Mouse (Mus musculus) macrophage (primary cell): ENCODE results near the gene Rbm47. TPM values are rescaled to one million over a fixed set of nuclear protein-coding genes. Genes with fewer than 3 reads are reported as not detected.

Source experiments
- H3K27ac ChIP-seq: fragments of 350-480 bp; formaldehyde crosslinking; 2 replicates; pipeline ENCODE4 v1.9.0; 2021
- H3K36me3 ChIP-seq: fragments of 350-480 bp; formaldehyde crosslinking; 2 replicates; pipeline ENCODE4 v1.9.0; 2021; ENCODE audit errors: inconsistent target
- H3K4me3 ChIP-seq: fragments of 350-480 bp; formaldehyde crosslinking; 2 replicates; pipeline ENCODE4 v1.9.0; 2021; ENCODE audit errors: inconsistent target
- H3K79me2 ChIP-seq: fragments of 350-480 bp; formaldehyde crosslinking; 2 replicates; pipeline ENCODE4 v1.9.0; 2021; ENCODE audit errors: inconsistent target
- WGBS: methylation state at CpG from one replicate; pipeline ENCODE4 v1.1.7; 2026; ENCODE audit warnings: inconsistent platforms; ENCODE audit not compliant: missing documents; 5-methylcytosine and 5-hydroxymethylcytosine counted together
- polyA plus RNA-seq: library from polyadenylated mRNA; stranded (reverse); fragments of 250-400 nt; gene quantifications from 3 replicates; pipeline ENCODE4 v1.2.4, GENCODE M21; 2018; ENCODE audit warnings: inconsistent platforms

Gene Rbm47
- polyA plus RNA-seq, 1 experiment from 2014 or later, result 41.0 TPM

- Histone ChIP-seq H3K27ac (peak overlapping the region; percentile 88), H3K79me2 (peaks cover 99% of the 10 kb centered on the region), H3K36me3 (no peaks in the 10 kb centered on the region), H3K4me3 (no peak overlapping the region)
- 76% methylated on average over 11 of the region's 12 CpGs for WGBS
Measured at GRCm38 (mm10) chr5:66068068-66068920, 104.6 kb downstream of the Rbm47 start.

- Histone ChIP-seq H3K36me3 (no peaks in the 10 kb centered on the region), H3K4me3 (no peak overlapping the region), H3K79me2 (peaks cover 99% of the 10 kb centered on the region), H3K27ac (peak overlapping the region; percentile 88)
- 0% methylated on average over 7 of the region's 7 CpGs for WGBS
Measured at GRCm38 (mm10) chr5:66067219-66067618, 105.7 kb downstream of the Rbm47 start.

GRCm38 (mm10) chr5:66062930-66063220 lies 110.0 kb downstream of the Rbm47 start:
- no peak overlapping the region for H3K4me3 ChIP-seq
- WGBS, result 87% methylated on average over 2 of the region's 3 CpGs
- H3K27ac ChIP-seq, result no peak overlapping the region
- H3K79me2 ChIP-seq, result peaks cover 99% of the 10 kb centered on the region
- no peaks in the 10 kb centered on the region for H3K36me3 ChIP-seq

GRCm38 (mm10) chr5:66062046-66062929 lies 110.6 kb downstream of the Rbm47 start:
- Histone ChIP-seq H3K27ac (no peak overlapping the region), H3K4me3 (no peak overlapping the region), H3K79me2 (peaks cover 99% of the 10 kb centered on the region), H3K36me3 (0 out of 2 replicates have a peak, but pooled peaks cover 2% of the 10 kb centered on the region)
- 82% methylated on average over 19 of the region's 19 CpGs for WGBS

GRCm38 (mm10) chr5:66061667-66062045 lies 111.3 kb downstream of the Rbm47 start:
- no peak overlapping the region for H3K27ac ChIP-seq
- H3K36me3 ChIP-seq, result peaks cover 6% of the 10 kb centered on the region; the same call in 1 of the 2 replicates
- no peak overlapping the region for H3K4me3 ChIP-seq
- WGBS, result 92% methylated on average over 4 of the region's 4 CpGs
- H3K79me2 ChIP-seq, result peaks cover 100% of the 10 kb centered on the region

- Histone ChIP-seq H3K4me3 (no peak overlapping the region), H3K27ac (no peak overlapping the region), H3K79me2 (peaks cover 100% of the 10 kb centered on the region), H3K36me3 (peaks cover 11% of the 10 kb centered on the region; the same call in 1 of the 2 replicates)
- WGBS, result 89% methylated on average over 4 of the region's 5 CpGs
Measured at GRCm38 (mm10) chr5:66058844-66059243, 114.1 kb downstream of the Rbm47 start.

GRCm38 (mm10) chr5:66056680-66057079 lies 116.2 kb downstream of the Rbm47 start:
- no peak overlapping the region for H3K4me3 ChIP-seq
- H3K79me2 ChIP-seq, result peaks cover 100% of the 10 kb centered on the region
- 91% methylated on average over 4 of the region's 4 CpGs for WGBS
- no peak overlapping the region for H3K27ac ChIP-seq
- peaks cover 11% of the 10 kb centered on the region; the same call in 1 of the 2 replicates for H3K36me3 ChIP-seq

- Histone ChIP-seq H3K4me3 (no peak overlapping the region), H3K79me2 (peaks cover 100% of the 10 kb centered on the region), H3K36me3 (peaks cover 11% of the 10 kb centered on the region; the same call in 1 of the 2 replicates), H3K27ac (no peak overlapping the region)
- WGBS, result 93% methylated on average over 9 of the region's 9 CpGs
Measured at GRCm38 (mm10) chr5:66054394-66054793, 118.5 kb downstream of the Rbm47 start.

- Histone ChIP-seq H3K27ac (no peak overlapping the region), H3K36me3 (peaks cover 11% of the 10 kb centered on the region; the same call in 1 of the 2 replicates), H3K4me3 (no peak overlapping the region), H3K79me2 (peaks cover 100% of the 10 kb centered on the region)
- 97% methylated on average over 19 of the region's 20 CpGs for WGBS
Measured at GRCm38 (mm10) chr5:66052777-66053548, 120.0 kb downstream of the Rbm47 start.

- H3K36me3 ChIP-seq, result peaks cover 8% of the 10 kb centered on the region; the same call in 1 of the 2 replicates
- peaks cover 100% of the 10 kb centered on the region for H3K79me2 ChIP-seq
- no peak overlapping the region for H3K4me3 ChIP-seq
- WGBS, result 91% methylated on average over 5 of the region's 5 CpGs
- no peak overlapping the region for H3K27ac ChIP-seq
Measured at GRCm38 (mm10) chr5:66050841-66051240, 122.1 kb downstream of the Rbm47 start.

GRCm38 (mm10) chr5:66046356-66046755 lies 126.6 kb downstream of the Rbm47 start:
- 100% methylated on average over 3 of the region's 3 CpGs for WGBS
- H3K27ac ChIP-seq, result no peak overlapping the region
- H3K4me3 ChIP-seq, result no peak overlapping the region
- H3K36me3 ChIP-seq, result peaks cover 36% of the 10 kb centered on the region; the same call in 1 of the 2 replicates
- H3K79me2 ChIP-seq, result peaks cover 100% of the 10 kb centered on the region

- Histone ChIP-seq H3K27ac (no peak overlapping the region), H3K36me3 (peaks cover 41% of the 10 kb centered on the region; the same call in 1 of the 2 replicates), H3K79me2 (peaks cover 100% of the 10 kb centered on the region), H3K4me3 (no peak overlapping the region)
- 91% methylated on average over 3 of the region's 3 CpGs for WGBS
Measured at GRCm38 (mm10) chr5:66043897-66044296, 129.0 kb downstream of the Rbm47 start.

- H3K79me2 ChIP-seq, result peaks cover 100% of the 10 kb centered on the region
- no peak overlapping the region for H3K4me3 ChIP-seq
- H3K27ac ChIP-seq, result no peak overlapping the region
- WGBS, result 84% methylated on average over 10 of the region's 10 CpGs
- H3K36me3 ChIP-seq, result peaks cover 41% of the 10 kb centered on the region; the same call in 1 of the 2 replicates
Measured at GRCm38 (mm10) chr5:66042651-66043340, 130.1 kb downstream of the Rbm47 start.
